Mouse (Mus musculus): ENCODE results near the gene Slc13a2. TPM values are rescaled to one million over a fixed set of nuclear protein-coding genes. Genes with fewer than 3 reads are reported as not detected.

The Slc13a2 gene
- polyA plus RNA-seq, 1 experiment from 2014 or later: not detected

GRCm38 (mm10) chr11:78347908-78348307, 74.1 kb downstream of the Slc13a2 start:
- no peak for ATAC-seq (replicated peaks; ENCODE audit: insufficient number of reproducible peaks, insufficient read depth, low FRiP score, low read depth)
- H3K36me3 ChIP-seq: peaks cover 6% of the 10 kb centered on the region; the same call in 1 of the 2 replicates
- H3K4me3 ChIP-seq: no peak overlapping the region
- no peak overlapping the region for H3K4me2 ChIP-seq
- 75% methylated on average over 9 of the region's 9 CpGs for WGBS
- H3K27ac ChIP-seq: no peak overlapping the region
- peaks cover 54% of the 10 kb centered on the region for H3K4me1 ChIP-seq (replicated peaks)
- no peaks in the 10 kb centered on the region for H3K9me3 ChIP-seq (replicated peaks)
- H3K27me3 ChIP-seq: no peaks in the 10 kb centered on the region
- no peak overlapping the region for H3K9ac ChIP-seq

Other genes with a start within 250 kb of the Slc13a2 start
- 12.4 and 17.3 TPM in 2 replicates for gene Nek8, start 245.5 kb downstream of the Slc13a2 start, polyA plus RNA-seq (2015; fragmentation: Nextera tagmentation; extraction: Ambion mirVana)
- 13.5 and 14.2 TPM in 2 replicates for gene Tlcd1, start 245.5 kb downstream of the Slc13a2 start, polyA plus RNA-seq (2015; fragmentation: Nextera tagmentation; extraction: Ambion mirVana)
- gene Rpl23a, start 238.6 kb downstream of the Slc13a2 start, polyA plus RNA-seq (2015; fragmentation: Nextera tagmentation; extraction: Ambion mirVana): 717 and 816 TPM in 2 replicates
- gene Rab34, start 233.8 kb downstream of the Slc13a2 start, polyA plus RNA-seq (2015; fragmentation: Nextera tagmentation; extraction: Ambion mirVana): 54.5 and 72.1 TPM in 2 replicates
- 2.9 and 3.0 TPM in 2 replicates for gene Proca1, start 228.8 kb downstream of the Slc13a2 start, polyA plus RNA-seq (2015; fragmentation: Nextera tagmentation; extraction: Ambion mirVana)
- 52.5 and 59.4 TPM in 2 replicates for gene Sdf2, start 176.5 kb downstream of the Slc13a2 start, polyA plus RNA-seq (2015; fragmentation: Nextera tagmentation; extraction: Ambion mirVana)
- gene Supt6, start 176.2 kb downstream of the Slc13a2 start, polyA plus RNA-seq (2015; fragmentation: Nextera tagmentation; extraction: Ambion mirVana): 12.9 and 18.6 TPM in 2 replicates
- 63.9 and 71.9 TPM in 2 replicates for gene 2610507B11Rik, start 160.5 kb downstream of the Slc13a2 start, polyA plus RNA-seq (2015; fragmentation: Nextera tagmentation; extraction: Ambion mirVana)
- gene BC030499, start 131.4 kb downstream of the Slc13a2 start, polyA plus RNA-seq (2015; fragmentation: Nextera tagmentation; extraction: Ambion mirVana): 0.23 and 0.38 TPM in 2 replicates
- 21.6 and 30.9 TPM in 2 replicates for gene Spag5, start 120.7 kb downstream of the Slc13a2 start, polyA plus RNA-seq (2015; fragmentation: Nextera tagmentation; extraction: Ambion mirVana)
- gene Aldoc, start 99.2 kb downstream of the Slc13a2 start, polyA plus RNA-seq (2015; fragmentation: Nextera tagmentation; extraction: Ambion mirVana): 20.6 and 28.6 TPM in 2 replicates
- 46.1 and 62.4 TPM in 2 replicates for gene Pigs, start 93.8 kb downstream of the Slc13a2 start, polyA plus RNA-seq (2015; fragmentation: Nextera tagmentation; extraction: Ambion mirVana)
- 31.0 and 43.3 TPM in 2 replicates for gene Unc119, start 78.7 kb downstream of the Slc13a2 start, polyA plus RNA-seq (2015; fragmentation: Nextera tagmentation; extraction: Ambion mirVana)
- gene Foxn1, start 35.7 kb downstream of the Slc13a2 start, polyA plus RNA-seq (2015; fragmentation: Nextera tagmentation; extraction: Ambion mirVana): 0.78 and 8.9 TPM in 2 replicates
- 6.5 and 7.5 TPM in 2 replicates for gene Slc46a1, start 43.5 kb upstream of the Slc13a2 start, polyA plus RNA-seq (2015; fragmentation: Nextera tagmentation; extraction: Ambion mirVana)
- gene Sarm1, start 75.5 kb upstream of the Slc13a2 start, polyA plus RNA-seq (2015; fragmentation: Nextera tagmentation; extraction: Ambion mirVana): 0.15 and 0.60 TPM in 2 replicates
- 1.3 and 4.7 TPM in 2 replicates for gene Vtn, start 76.9 kb upstream of the Slc13a2 start, polyA plus RNA-seq (2015; fragmentation: Nextera tagmentation; extraction: Ambion mirVana)
- gene Sebox, start 81.2 kb upstream of the Slc13a2 start, polyA plus RNA-seq (2015; fragmentation: Nextera tagmentation; extraction: Ambion mirVana): not detected in 2 replicates
- gene Tmem199, start 90.0 kb upstream of the Slc13a2 start, polyA plus RNA-seq (2015; fragmentation: Nextera tagmentation; extraction: Ambion mirVana): 36.3 and 37.8 TPM in 2 replicates
- 157 and 162 TPM in 2 replicates for gene Poldip2, start 90.0 kb upstream of the Slc13a2 start, polyA plus RNA-seq (2015; fragmentation: Nextera tagmentation; extraction: Ambion mirVana)
- 63.7 and 73.0 TPM in 2 replicates for gene Tnfaip1, start 114.1 kb upstream of the Slc13a2 start, polyA plus RNA-seq (2015; fragmentation: Nextera tagmentation; extraction: Ambion mirVana)
- 97.5 and 106 TPM in 2 replicates for gene Ift20, start 114.1 kb upstream of the Slc13a2 start, polyA plus RNA-seq (2015; fragmentation: Nextera tagmentation; extraction: Ambion mirVana)
- 43.8 and 48.7 TPM in 2 replicates for gene Tmem97, start 128.6 kb upstream of the Slc13a2 start, polyA plus RNA-seq (2015; fragmentation: Nextera tagmentation; extraction: Ambion mirVana)

All from heart, embryonic 15.5 days (tissue).